Comparison of ENCODE assay signal across 9 mouse cellular contexts in genomic region chr6:72981124-72981651, GRCm38 (mm10). TPM values are rescaled to one million over a fixed set of nuclear protein-coding genes. Genes with fewer than 3 reads are reported as not detected.
DNase-seq lines count a peak whose midpoint lies in the region; ATAC-seq and TF ChIP-seq lines count a peak whose summit lies in the region.
"Had no signal": no experiment of that assay in that cellular context is flagged by ENCODE, and none has a peak within 500 bp of the region (broad histone marks: within the 10 kb centered on the region; RNA-seq: fewer than 3 reads in every experiment).

No protein-coding gene starts in this region.

- H3K4me3 ChIP-seq in hindbrain, postnatal 0 days (ENCODE audit: low read length), result no peak overlapping the region
- H3K4me3 ChIP-seq in hindbrain, embryonic 12.5 days, result no peak overlapping the region
- H3K4me3 ChIP-seq in heart, embryonic 15.5 days, result no peak overlapping the region
- no peak overlapping the region for H3K4me3 ChIP-seq in stomach, embryonic 14.5 days (ENCODE audit: low read depth, low read length)

- H3K27ac ChIP-seq in hindbrain, postnatal 0 days, result no peak overlapping the region
- H3K27ac ChIP-seq in hindbrain, embryonic 12.5 days, result no peak overlapping the region
- H3K27ac ChIP-seq in heart, embryonic 15.5 days, result peak overlapping the region; percentile 61
- peak overlapping the region; percentile 35 for H3K27ac ChIP-seq in stomach, embryonic 14.5 days (ENCODE audit: low read length)

- peak; percentile 3 for DNase-seq in hindbrain, postnatal 0 days (ENCODE audit: low spot score)
- peak; percentile 27 for DNase-seq in embryo, embryonic 9.5 days (ENCODE audit: extremely low spot score)
- DNase-seq in left cerebral cortex, postnatal 36 days (ENCODE audit: low spot score in 2 of 2), result peak; percentile 18 to 29

- H3K4me2 ChIP-seq in hindbrain, postnatal 0 days (ENCODE audit: low read depth, low read length), result no peak overlapping the region
- no peak overlapping the region for H3K4me2 ChIP-seq in hindbrain, embryonic 12.5 days (replicated peaks)
- H3K4me2 ChIP-seq in heart, embryonic 15.5 days, result 0 out of 2 replicates have a peak overlapping the region, but pooled peaks have one; percentile 16
- H3K4me2 ChIP-seq in stomach, embryonic 14.5 days (replicated peaks; ENCODE audit: low read depth, low read length), result no peak overlapping the region

- H3K4me1 ChIP-seq in hindbrain, postnatal 0 days (ENCODE audit: insufficient read depth, low read length), result no peaks in the 10 kb centered on the region
- H3K4me1 ChIP-seq in hindbrain, embryonic 12.5 days, result no peaks in the 10 kb centered on the region
- H3K4me1 ChIP-seq in heart, embryonic 15.5 days (replicated peaks), result peaks cover 17% of the 10 kb centered on the region
- H3K4me1 ChIP-seq in stomach, embryonic 14.5 days (ENCODE audit: control insufficient read depth, insufficient read depth, low read length), result peaks cover 10% of the 10 kb centered on the region; the same call in 1 of the 2 replicates

- no peaks in the 10 kb centered on the region for H3K9me3 ChIP-seq in hindbrain, postnatal 0 days (ENCODE audit: low read length)
- H3K9me3 ChIP-seq in hindbrain, embryonic 12.5 days (replicated peaks), result no peaks in the 10 kb centered on the region
- H3K9me3 ChIP-seq in heart, embryonic 15.5 days (replicated peaks), result no peaks in the 10 kb centered on the region
- H3K9me3 ChIP-seq in stomach, embryonic 14.5 days (ENCODE audit: control insufficient read depth, low read depth, low read length), result no peaks in the 10 kb centered on the region

- no peak for ATAC-seq in hindbrain, postnatal 0 days
- ATAC-seq in hindbrain, embryonic 12.5 days (ENCODE audit: low FRiP score), result no peak
- peak; percentile 68 for ATAC-seq in heart, embryonic 15.5 days (replicated peaks; ENCODE audit: insufficient number of reproducible peaks, insufficient read depth, low FRiP score, low read depth)
- ATAC-seq in stomach, embryonic 14.5 days (ENCODE audit: insufficient number of reproducible peaks, insufficient read depth, low FRiP score, low read depth), result peak; percentile 76; the same call in 1 of the 2 replicates
- ATAC-seq in erythroblast, adult 5-6 weeks (replicated peaks; ENCODE audit: low FRiP score, poor library complexity, severe bottlenecking), result no peak
- no peak for ATAC-seq in megakaryocyte progenitor cell, adult 5-6 weeks (replicated peaks; ENCODE audit: poor library complexity)

- H3K36me3 ChIP-seq in hindbrain, postnatal 0 days (ENCODE audit: insufficient read depth, low read length), result no peaks in the 10 kb centered on the region
- H3K36me3 ChIP-seq in hindbrain, embryonic 12.5 days, result no peaks in the 10 kb centered on the region
- no peaks in the 10 kb centered on the region for H3K36me3 ChIP-seq in heart, embryonic 15.5 days
- H3K36me3 ChIP-seq in stomach, embryonic 14.5 days (ENCODE audit: control insufficient read depth, insufficient read depth, low read length), result no peaks in the 10 kb centered on the region

- TF ChIP-seq CTCF in hindbrain, postnatal 0 days (IDR thresholded peaks at IDR 0.05; ENCODE audit: low read depth), result no peak

- no peak overlapping the region for H3K9ac ChIP-seq in hindbrain, postnatal 0 days (replicated peaks; ENCODE audit: low read length)
- H3K9ac ChIP-seq in hindbrain, embryonic 12.5 days, result no peak overlapping the region
- H3K9ac ChIP-seq in heart, embryonic 15.5 days, result no peak overlapping the region
- no peak overlapping the region for H3K9ac ChIP-seq in stomach, embryonic 14.5 days (replicated peaks; ENCODE audit: low read depth, low read length)

- intact Hi-C loops in left cerebral cortex, postnatal 36 days (cut with DNase I), result no loop called here

- H3K27me3 ChIP-seq in hindbrain, postnatal 0 days (ENCODE audit: insufficient read depth, low read length), result no peaks in the 10 kb centered on the region
- no peaks in the 10 kb centered on the region; the same call in 1 of the 2 replicates for H3K27me3 ChIP-seq in hindbrain, embryonic 12.5 days
- H3K27me3 ChIP-seq in heart, embryonic 15.5 days, result no peaks in the 10 kb centered on the region
- no peaks in the 10 kb centered on the region for H3K27me3 ChIP-seq in stomach, embryonic 14.5 days (ENCODE audit: control insufficient read depth, insufficient read depth, low read length)
- H3K27me3 ChIP-seq: CH12.LX had no signal

- WGBS in hindbrain, postnatal 0 days, result 40% methylated on average over 9 of the region's 9 CpGs
- 43% methylated on average over 9 of the region's 9 CpGs for WGBS in hindbrain, embryonic 12.5 days
- WGBS in heart, embryonic 15.5 days, result 16% methylated on average over 9 of the region's 9 CpGs
- WGBS in stomach, embryonic 14.5 days, result 18% methylated on average over 9 of the region's 9 CpGs

RNA-seq across cellular contexts. Expression of gene Tmsb10, which starts 22.6 kb away (rescaled TPM):
- 140 and 166 TPM in 2 replicates for total RNA-seq in hindbrain, postnatal 0 days (2014; rRNA removed)
- 5,541 and 5,741 TPM in 2 replicates for polyA plus RNA-seq in hindbrain, postnatal 0 days (2015; fragmentation: Nextera tagmentation; extraction: Ambion mirVana)
- 5,652 and 6,223 TPM in 2 replicates for polyA plus RNA-seq in hindbrain, embryonic 12.5 days (2016; fragmentation: Nextera tagmentation; extraction: Ambion mirVana)
- 1,030 and 1,510 TPM in 2 replicates for polyA plus RNA-seq in heart, embryonic 15.5 days (2015; fragmentation: Nextera tagmentation; extraction: Ambion mirVana)
- total RNA-seq in left cerebral cortex, postnatal 36 days (2021), result 100 to 1,000 TPM; 504 to 568 TPM
- polyA plus RNA-seq in stomach, embryonic 14.5 days (2014; fragmentation: Nextera tagmentation; extraction: Ambion mirVana), result 2,356 and 2,370 TPM in 2 replicates
- 232 and 262 TPM in 2 replicates for total RNA-seq in erythroblast, adult 5-6 weeks (2015; ENCODE audit: low replicate concordance)
- 123 and 173 TPM in 2 replicates for total RNA-seq in erythroblast, adult 5-6 weeks (2017; ENCODE audit: low replicate concordance)
- total RNA-seq in megakaryocyte progenitor cell, adult 5-6 weeks (2015), result 582 and 635 TPM in 2 replicates
- 351 and 372 TPM in 2 replicates for total RNA-seq in megakaryocyte progenitor cell, adult 5-6 weeks (2017)

Comparison
In these comparisons a context has a peak if more than half of its experiments do, and no peak if none do; other contexts are left out.
1. ATAC-seq: peak in heart, embryonic 15.5 days (single experiment) and stomach, embryonic 14.5 days (single experiment); none in hindbrain, postnatal 0 days (single experiment), hindbrain, embryonic 12.5 days (single experiment), erythroblast, adult 5-6 weeks (single experiment) and megakaryocyte progenitor cell, adult 5-6 weeks (single experiment).
2. H3K27ac ChIP-seq: peak in heart, embryonic 15.5 days (single experiment) and stomach, embryonic 14.5 days (single experiment); none in hindbrain, postnatal 0 days (single experiment) and hindbrain, embryonic 12.5 days (single experiment).
3. Peak in every context shown above with its lines, with median percentiles within 50 percentile points of each other: DNase-seq.